Mouse (Mus musculus) liver, embryonic 11.5 days (tissue): ENCODE results near the gene Parp1. TPM values are rescaled to one million over a fixed set of nuclear protein-coding genes. Genes with fewer than 3 reads are reported as not detected.

Experiments used
- ATAC-seq: fragments of 200-750 bp; cut with Nextera tagmentation; replicated peaks from 2 replicates; pipeline ENCODE4 v1.8.0; 2017; ENCODE audit warnings: moderate number of reproducible peaks, mild to moderate bottlenecking, moderate TSS enrichment, moderate library complexity; ENCODE audit not compliant: low FRiP score
- DNase-seq: peaks from one replicate; pipeline ENCODE4 v3.0.0-alpha.2; 2017; ENCODE audit warnings: low spot score
- H3K27ac ChIP-seq: fragments of 300-500 bp; sonication (generic); 2 replicates; pipeline ENCODE4 v1.5.1; 2014; ENCODE audit warnings: mild to moderate bottlenecking, low read depth, low read length, control low read depth
- H3K27me3 ChIP-seq: fragments of 300-500 bp; sonication (generic); replicated peaks from 2 replicates; pipeline ENCODE4 v1.6.1; 2014; ENCODE audit warnings: low read length, mixed read lengths; ENCODE audit not compliant: control insufficient read depth, insufficient read depth
- H3K36me3 ChIP-seq: fragments of 300-500 bp; sonication (generic); 2 replicates; pipeline ENCODE4 v1.6.1; 2014; ENCODE audit warnings: mild to moderate bottlenecking, low read length, moderate library complexity, mixed read lengths; ENCODE audit not compliant: control insufficient read depth, insufficient read depth
- H3K4me1 ChIP-seq: fragments of 300-500 bp; sonication (generic); replicated peaks from 2 replicates; pipeline ENCODE4 v1.6.1; 2014; ENCODE audit warnings: low read length, mixed read lengths; ENCODE audit not compliant: control insufficient read depth, insufficient read depth
- H3K4me2 ChIP-seq: fragments of 300-500 bp; sonication (generic); 2 replicates; pipeline ENCODE4 v1.6.1; 2014; ENCODE audit warnings: mild to moderate bottlenecking, control low read depth, moderate library complexity
- H3K4me3 ChIP-seq: fragments of 300-500 bp; sonication (generic); 2 replicates; pipeline ENCODE4 v1.5.1; 2014; ENCODE audit warnings: low read depth, low read length, control low read depth
- H3K9ac ChIP-seq: fragments of 300-500 bp; sonication (generic); 2 replicates; pipeline ENCODE4 v1.6.1; 2014; ENCODE audit warnings: low read depth, low read length, control low read depth
- H3K9me3 ChIP-seq: fragments of 300-500 bp; sonication (generic); 2 replicates; pipeline ENCODE4 v1.6.1; 2016; ENCODE audit warnings: low read length, inconsistent platforms, mixed read lengths; ENCODE audit not compliant: control insufficient read depth
- WGBS: fragments of 180-500 bp; shearing (Covaris S2); extraction: QIAGEN DNeasy Blood & Tissue Kit; methylation state at CpG from one replicate; pipeline ENCODE4 v1.1.7; 2014; 5-methylcytosine and 5-hydroxymethylcytosine counted together
- polyA plus RNA-seq: library from polyadenylated mRNA; unstranded; fragments of >200 nt; fragmentation: Nextera tagmentation; extraction: Ambion mirVana; gene quantifications from 2 replicates; pipeline ENCODE4 v1.2.1, GENCODE M21; 2014

Parp1 gene
- polyA plus RNA-seq = 177 and 197 TPM in 2 replicates

GRCm38 (mm10) chr1:180568761-180569452, at the start of gene Parp1:
Gene Parp1 (plus strand): TSS chr1:180568924.
- no peaks in the 10 kb centered on the region for H3K9me3 ChIP-seq
- H3K4me1 ChIP-seq = peaks cover 25% of the 10 kb centered on the region
- WGBS = under 1% methylated on average over 66 of the region's 67 CpGs
- peak within 1 kb of the TSS; percentile 87 for H3K9ac ChIP-seq
- no peaks in the 10 kb centered on the region for H3K27me3 ChIP-seq
- H3K27ac ChIP-seq = peak within 1 kb of the TSS; percentile 81
- peak; percentile 98 for DNase-seq
- peak; percentile 95 for ATAC-seq
- H3K4me2 ChIP-seq = peak within 1 kb of the TSS; percentile 92
- peak within 1 kb of the TSS; percentile 91 for H3K4me3 ChIP-seq
- peaks cover 12% of the 10 kb centered on the region for H3K36me3 ChIP-seq

- ATAC-seq (no peak), DNase-seq (no peak)
- no peaks in the 10 kb centered on the region for H3K9me3 ChIP-seq
- no peaks in the 10 kb centered on the region for H3K4me1 ChIP-seq
- 72% methylated on average over 8 of the region's 8 CpGs for WGBS
- H3K4me2 ChIP-seq = no peak overlapping the region
- H3K4me3 ChIP-seq = no peak overlapping the region
- H3K27me3 ChIP-seq = no peaks in the 10 kb centered on the region
- H3K9ac ChIP-seq = no peak overlapping the region
- H3K36me3 ChIP-seq = no peaks in the 10 kb centered on the region
- no peak overlapping the region for H3K27ac ChIP-seq
Measured at GRCm38 (mm10) chr1:180519520-180519919, 49.2 kb upstream of the Parp1 start.

DNA sequence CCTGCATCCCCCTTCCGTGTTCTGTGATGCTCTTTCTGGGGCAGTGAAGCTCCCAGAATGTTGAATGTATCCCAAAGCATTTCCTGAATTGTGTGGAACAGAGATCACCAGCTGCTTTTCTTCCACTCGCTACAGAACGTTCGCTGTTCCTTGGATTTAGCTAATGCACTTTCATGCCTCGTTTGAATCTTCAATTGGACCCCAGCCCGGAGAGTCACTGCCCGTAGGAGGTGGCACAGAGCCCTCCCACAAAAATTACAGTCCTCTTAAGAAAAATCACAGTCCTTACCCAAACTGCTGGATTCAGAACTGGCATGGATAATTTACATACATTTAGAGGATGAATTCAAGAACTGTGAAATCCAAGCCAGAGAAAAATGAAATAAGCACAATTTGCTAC, 48.5 kb upstream of the Parp1 start:
- no peak overlapping the region for H3K4me2 ChIP-seq
- no peak for DNase-seq
- WGBS = 77% methylated on average over 7 of the region's 7 CpGs
- H3K4me1 ChIP-seq = no peaks in the 10 kb centered on the region
- ATAC-seq = no peak
- H3K36me3 ChIP-seq = no peaks in the 10 kb centered on the region
- no peak overlapping the region for H3K9ac ChIP-seq
- no peaks in the 10 kb centered on the region for H3K9me3 ChIP-seq
- no peaks in the 10 kb centered on the region for H3K27me3 ChIP-seq
- no peak overlapping the region for H3K27ac ChIP-seq
- no peak overlapping the region for H3K4me3 ChIP-seq

DNA sequence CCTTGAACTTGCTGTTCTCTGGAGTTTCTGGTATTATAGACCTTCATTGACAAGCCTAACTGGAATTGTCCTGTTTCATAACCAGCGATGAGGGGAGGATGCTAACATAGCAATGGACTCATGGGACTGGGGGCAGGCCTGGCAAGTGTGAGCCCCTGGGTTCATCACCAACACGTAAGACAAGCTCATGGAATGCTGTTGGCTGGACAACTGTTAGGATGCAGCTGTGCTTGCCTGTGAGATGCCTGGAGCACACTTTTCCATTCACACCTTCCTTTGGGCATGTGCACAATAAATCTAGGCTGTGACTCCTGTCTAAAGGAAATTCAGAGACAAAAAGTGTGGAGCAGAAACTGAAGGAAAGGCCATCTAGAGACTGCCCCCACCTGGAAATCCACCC, 45.4 kb upstream of the Parp1 start:
- 75% methylated on average over 2 of the region's 2 CpGs for WGBS
- no peak overlapping the region for H3K9ac ChIP-seq
- H3K36me3 ChIP-seq = no peaks in the 10 kb centered on the region
- H3K9me3 ChIP-seq = no peaks in the 10 kb centered on the region
- no peak overlapping the region for H3K4me2 ChIP-seq
- no peak overlapping the region for H3K27ac ChIP-seq
- no peak for ATAC-seq
- H3K4me3 ChIP-seq = no peak overlapping the region
- DNase-seq = no peak
- H3K27me3 ChIP-seq = no peaks in the 10 kb centered on the region
- H3K4me1 ChIP-seq = no peaks in the 10 kb centered on the region

DNA sequence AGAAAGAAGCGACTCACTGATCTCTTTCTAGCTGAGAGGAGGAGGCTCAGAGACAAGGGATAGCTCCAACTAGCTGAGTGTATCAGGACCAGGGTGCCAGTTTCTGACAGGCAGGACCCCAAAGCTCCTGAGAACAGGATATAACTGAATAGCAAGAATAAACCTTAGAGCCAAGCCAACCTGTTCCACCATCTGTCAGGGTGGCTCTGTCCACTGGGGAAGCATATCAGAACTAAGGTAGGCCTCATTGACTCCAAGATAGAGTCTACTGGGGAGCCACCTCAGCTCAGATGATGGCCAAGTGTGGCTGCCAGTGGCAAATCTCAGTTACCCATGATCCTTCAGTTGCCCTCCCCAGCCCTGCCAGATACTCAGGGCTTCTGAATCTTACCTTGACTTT, 43.4 kb upstream of the Parp1 start:
- no peak overlapping the region for H3K4me2 ChIP-seq
- H3K36me3 ChIP-seq = no peaks in the 10 kb centered on the region
- WGBS = 75% methylated on average over 1 of the region's 1 CpGs
- DNase-seq (no peak), ATAC-seq (no peak)
- no peaks in the 10 kb centered on the region for H3K4me1 ChIP-seq
- H3K9ac ChIP-seq = no peak overlapping the region
- no peak overlapping the region for H3K27ac ChIP-seq
- no peaks in the 10 kb centered on the region for H3K27me3 ChIP-seq
- H3K9me3 ChIP-seq = no peaks in the 10 kb centered on the region
- no peak overlapping the region for H3K4me3 ChIP-seq

GRCm38 (mm10) chr1:180529847-180530246, 38.9 kb upstream of the Parp1 start:
- Histone ChIP-seq H3K4me1 (no peaks in the 10 kb centered on the region), H3K9ac (no peak overlapping the region), H3K27me3 (no peaks in the 10 kb centered on the region), H3K27ac (no peak overlapping the region), H3K36me3 (no peaks in the 10 kb centered on the region), H3K4me2 (no peak overlapping the region), H3K9me3 (peaks cover 4% of the 10 kb centered on the region; the same call in 1 of the 2 replicates), H3K4me3 (no peak overlapping the region)
- WGBS = 91% methylated on average over 7 of the region's 7 CpGs
- DNase-seq (no peak), ATAC-seq (no peak)

DNA sequence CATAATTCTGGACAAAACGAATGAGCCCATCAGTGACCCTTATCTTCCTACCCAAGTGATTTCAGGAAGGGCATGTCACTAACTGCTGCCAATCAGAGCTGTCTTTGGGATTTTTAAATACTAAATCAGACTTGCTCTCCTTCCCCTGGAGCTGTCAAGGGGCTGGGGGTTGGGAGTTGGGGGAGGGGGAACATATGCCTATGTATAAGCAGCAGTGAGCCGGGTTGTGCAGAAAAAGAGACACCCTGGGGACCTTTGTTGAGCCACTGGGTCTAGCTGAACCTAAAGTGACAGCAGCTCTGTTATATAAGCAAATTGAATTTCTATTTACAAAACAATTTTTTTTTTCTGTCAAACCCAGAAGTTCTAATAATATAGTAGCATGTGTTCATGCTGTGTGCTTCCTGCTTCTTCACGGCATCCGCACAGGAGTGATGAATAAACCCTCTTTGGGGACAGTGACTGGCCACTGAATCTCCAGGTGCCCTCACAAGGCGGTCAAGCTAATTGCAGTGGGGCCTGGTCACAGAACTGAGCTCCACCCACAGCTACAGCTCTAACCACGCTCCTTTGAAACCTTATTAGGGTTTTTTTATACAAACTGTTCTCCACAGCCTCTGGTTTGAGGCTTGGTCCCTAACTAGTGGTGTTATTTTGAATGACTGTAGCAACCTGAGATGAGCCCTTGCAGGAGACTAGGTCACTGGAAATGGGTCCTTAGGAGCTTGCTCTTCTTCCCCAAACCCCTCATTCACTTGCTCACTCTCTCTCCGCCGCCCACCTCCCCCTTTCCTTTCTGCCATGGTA, 38.1 kb upstream of the Parp1 start:
- Histone ChIP-seq H3K27ac (no peak overlapping the region), H3K4me3 (no peak overlapping the region), H3K9ac (no peak overlapping the region), H3K27me3 (no peaks in the 10 kb centered on the region), H3K4me2 (no peak overlapping the region), H3K4me1 (no peaks in the 10 kb centered on the region), H3K36me3 (no peaks in the 10 kb centered on the region), H3K9me3 (peaks cover 4% of the 10 kb centered on the region; the same call in 1 of the 2 replicates)
- ATAC-seq (no peak), DNase-seq (no peak)
- 63% methylated on average over 8 of the region's 8 CpGs for WGBS

- peaks cover 4% of the 10 kb centered on the region; the same call in 1 of the 2 replicates for H3K9me3 ChIP-seq
- DNase-seq = no peak
- WGBS = 95% methylated on average over 11 of the region's 11 CpGs
- no peaks in the 10 kb centered on the region for H3K27me3 ChIP-seq
- H3K9ac ChIP-seq = no peak overlapping the region
- H3K4me3 ChIP-seq = no peak overlapping the region
- ATAC-seq = no peak
- no peaks in the 10 kb centered on the region for H3K36me3 ChIP-seq
- H3K27ac ChIP-seq = no peak overlapping the region
- no peaks in the 10 kb centered on the region for H3K4me1 ChIP-seq
- H3K4me2 ChIP-seq = no peak overlapping the region
Measured at GRCm38 (mm10) chr1:180532671-180533070, 36.1 kb upstream of the Parp1 start.
